Comparison of ENCODE assay signal across 24 mouse cellular contexts in genomic region chr12:9026843-9027242, GRCm38 (mm10). TPM values are rescaled to one million over a fixed set of nuclear protein-coding genes. Genes with fewer than 3 reads are reported as not detected.
DNase-seq lines count a peak whose midpoint lies in the region; ATAC-seq and TF ChIP-seq lines count a peak whose summit lies in the region.
"Had no signal": no experiment of that assay in that cellular context is flagged by ENCODE, and none has a peak within 500 bp of the region (broad histone marks: within the 10 kb centered on the region; RNA-seq: fewer than 3 reads in every experiment).

No protein-coding gene starts in this region.

- TF ChIP-seq POLR2A in myocyte (IDR thresholded peaks at IDR 0.05; ENCODE audit: insufficient read length, low read depth): no peak

- no peaks in the 10 kb centered on the region for H3K36me3 ChIP-seq in megakaryocyte, embryonic 14.5 days (replicated peaks; ENCODE audit: low read length)
- H3K36me3 ChIP-seq in C2C12 (ENCODE audit: control insufficient read depth, insufficient read depth) (peaks cover 26% of the 10 kb centered on the region), E14TG2a.4 (ENCODE audit: insufficient read depth, low read length) (peaks cover 19% of the 10 kb centered on the region), myocyte (ENCODE audit: control insufficient read depth, insufficient read depth) (no peaks in the 10 kb centered on the region)
- H3K36me3 ChIP-seq: G1E had no signal

- peak overlapping the region; percentile 43 for H3K4me2 ChIP-seq in myocyte (ENCODE audit: low read depth)

- H3K4me3 ChIP-seq in megakaryocyte, embryonic 14.5 days (replicated peaks): peak overlapping the region; percentile 4
- no peak overlapping the region for H3K4me3 ChIP-seq in C2C12 (ENCODE audit: insufficient read depth, poor library complexity, severe bottlenecking)
- H3K4me3 ChIP-seq in E14TG2a.4 (replicated peaks; ENCODE audit: low read length): no peak overlapping the region
- H3K4me3 ChIP-seq in myocyte: no peak overlapping the region

- H3K4me1 ChIP-seq in megakaryocyte, embryonic 14.5 days: peaks cover 15% of the 10 kb centered on the region
- peaks cover 5% of the 10 kb centered on the region for H3K4me1 ChIP-seq in E14TG2a.4 (replicated peaks; ENCODE audit: low read depth, low read length)

- H3K27me3 ChIP-seq in megakaryocyte, embryonic 14.5 days (replicated peaks): no peaks in the 10 kb centered on the region
- no peaks in the 10 kb centered on the region for H3K27me3 ChIP-seq in C2C12 (ENCODE audit: control insufficient read depth, insufficient read depth, insufficient read length)
- H3K27me3 ChIP-seq in E14TG2a.4 (ENCODE audit: insufficient read depth, low read length): no peaks in the 10 kb centered on the region
- H3K27me3 ChIP-seq in myocyte (ENCODE audit: control insufficient read depth, insufficient read depth, insufficient read length): no peaks in the 10 kb centered on the region
- H3K27me3 ChIP-seq: CH12.LX, Patski had no signal

- H3ac ChIP-seq in C2C12 (ENCODE audit: control insufficient read depth, insufficient read length, low read depth) (no peak overlapping the region), myocyte (ENCODE audit: control insufficient read depth, insufficient read length) (no peak overlapping the region)

- no peak for ATAC-seq in megakaryocyte, adult 5-6 weeks (ENCODE audit: poor library complexity, severe bottlenecking)
- ATAC-seq: activated CD4-positive, CD25-positive, alpha-beta regulatory T cell, adult 4 months; CD4-positive, CD25-positive, alpha-beta regulatory T cell, adult 4 months; Patski had no signal

- H3K79me3 ChIP-seq in C2C12 (ENCODE audit: low read depth): no peaks in the 10 kb centered on the region

- no peak for TF ChIP-seq CTCF in C2C12 (IDR thresholded peaks at IDR 0.05; ENCODE audit: control insufficient read depth, insufficient read depth, insufficient read length)
- 0 out of 2 replicates have a peak, but pooled peaks have one; percentile 2 for TF ChIP-seq CTCF in E14TG2a.4 (conservative IDR thresholded peaks at IDR 0.05; ENCODE audit: low read length)

- no peaks in the 10 kb centered on the region for H3K79me2 ChIP-seq in C2C12 (ENCODE audit: control insufficient read depth, insufficient read depth)
- H3K79me2 ChIP-seq in myocyte (ENCODE audit: control insufficient read depth, insufficient read depth): no peaks in the 10 kb centered on the region

- DNase-seq in lung, postnatal 10 days: no peak
- no peak for DNase-seq in left cerebral cortex, adult 8-10 months (ENCODE audit: low spot score in 2 of 2)
- DNase-seq in spleen, postnatal 14 days (ENCODE audit: low spot score in 2 of 2): no peak
- DNase-seq: adrenal gland, adult 2 months; adrenal gland, adult 8-10 months; adrenal gland, postnatal 10 days; adrenal gland, postnatal 14 days; adrenal gland, postnatal 25 days; adrenal gland, postnatal 36 days; B cell, adult 2 months; cerebellum, adult 11 months; cerebellum, adult 11-12 months; cerebellum, adult 18-20 months; cerebellum, adult 2 months had no signal

- no peaks in the 10 kb centered on the region for H3K9me3 ChIP-seq in megakaryocyte, embryonic 14.5 days
- no peaks in the 10 kb centered on the region for H3K9me3 ChIP-seq in E14TG2a.4 (ENCODE audit: low read length)
- H3K9me3 ChIP-seq: G1E had no signal

TF ChIP-seq in C2C12, 6 proteins besides CTCF, POLR2A, EP300 and RAD21:
- TF ChIP-seq FOSL1 (IDR thresholded peaks at IDR 0.05; ENCODE audit: insufficient read depth, low read length, poor library complexity, severe bottlenecking) (no peak), CEBPB (IDR thresholded peaks at IDR 0.05; ENCODE audit: low read depth) (no peak), MYOD1 (IDR thresholded peaks at IDR 0.05; ENCODE audit: control insufficient read depth, insufficient read length, low read depth) (peak; percentile 90), USF1 (IDR thresholded peaks at IDR 0.05; ENCODE audit: low read depth) (no peak), MAX (IDR thresholded peaks at IDR 0.05) (no peak), MYOG (IDR thresholded peaks at IDR 0.05; ENCODE audit: control insufficient read depth, extremely low read depth, insufficient read length) (no peak)

TF ChIP-seq in myocyte, 11 proteins besides CTCF, POLR2A, EP300 and RAD21:
- TF ChIP-seq MYOD1 (IDR thresholded peaks at IDR 0.05; ENCODE audit: control insufficient read depth in 1 of 3, insufficient read length in 2 of 3, low read depth in 2 of 3): peak in 1 of 3 experiments; percentile 45
- TF ChIP-seq MYOG (IDR thresholded peaks at IDR 0.05; ENCODE audit: control insufficient read depth in 1 of 3, insufficient read depth in 1 of 3, insufficient read length in 2 of 3, low read depth in 2 of 3): no peak

RNA-seq across cellular contexts. Expression of gene Ttc32, which starts 3.0 kb away (rescaled TPM):
- polyA plus RNA-seq in megakaryocyte, embryonic 14.5 days (2012; ENCODE audit: insufficient read depth, low replicate concordance): 10.0 and 19.0 TPM in 2 replicates
- total RNA-seq in megakaryocyte, adult 5-6 weeks (2015): 25.7 and 33.5 TPM in 2 replicates
- total RNA-seq in megakaryocyte, adult 5-6 weeks (2017): 15.1 and 16.1 TPM in 2 replicates
- polyA plus RNA-seq in C2C12 (2012; fragmentation: generic; extraction: Trizol) (5.9 TPM), myocyte (2012; fragmentation: generic; extraction: Trizol) (4.5 TPM)
- 1 to 10 TPM; 2.5 to 4.1 (median 3.8) TPM for total RNA-seq in left cerebral cortex, adult 8-10 months (2022)
- polyA plus RNA-seq: G1E had no signal

RNA-seq across cellular contexts. Expression of gene Wdr35, which starts 53.2 kb away (rescaled TPM):
- 0.08 TPM in 1 of 2 replicates, not detected in the other for polyA plus RNA-seq in megakaryocyte, embryonic 14.5 days (2012; ENCODE audit: insufficient read depth, low replicate concordance)
- total RNA-seq in megakaryocyte, adult 5-6 weeks (2015): 1.1 and 1.4 TPM in 2 replicates
- total RNA-seq in megakaryocyte, adult 5-6 weeks (2017): 0.44 and 1.2 TPM in 2 replicates
- polyA plus RNA-seq in C2C12 (2012; fragmentation: generic; extraction: Trizol) (9.1 TPM), myocyte (2012; fragmentation: generic; extraction: Trizol) (9.5 TPM)
- total RNA-seq in left cerebral cortex, adult 8-10 months (2022): 10 to 100 TPM; 39.5 to 48.2 (median 43.8) TPM
- polyA plus RNA-seq: G1E had no signal
